Comparison of ENCODE assay signal across 8 mouse cellular contexts in the genomic region with DNA sequence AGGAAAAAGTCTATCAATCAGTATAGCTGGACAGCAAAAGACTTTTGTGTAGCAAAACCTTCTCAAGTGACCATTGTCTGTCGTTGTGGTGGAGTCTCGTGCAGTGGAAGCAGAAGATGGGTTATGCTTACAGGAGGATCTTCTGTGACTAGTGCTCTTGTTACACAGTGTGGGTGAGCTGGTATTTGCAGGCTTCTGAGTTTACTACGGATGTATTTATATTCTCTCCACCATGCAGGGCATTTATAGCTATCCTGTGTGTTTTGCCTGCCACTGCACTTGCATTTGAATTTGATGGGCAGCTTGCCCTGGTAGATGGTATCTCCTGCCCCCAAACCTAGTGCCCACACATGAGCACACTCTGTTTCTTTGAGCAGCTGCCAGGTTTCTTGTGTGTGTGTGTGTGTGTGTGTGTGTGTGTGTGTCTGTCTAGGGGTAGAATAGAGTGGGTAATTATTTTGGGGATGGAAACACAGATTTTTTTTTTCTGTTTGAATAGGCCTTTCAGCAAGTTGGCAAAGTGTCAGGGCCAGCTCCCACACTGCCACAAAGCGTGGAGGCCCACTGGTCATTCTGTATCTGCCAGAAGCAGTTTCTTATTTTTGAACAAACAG.
DNase-seq lines count a peak whose midpoint lies in the region; ATAC-seq and TF ChIP-seq lines count a peak whose summit lies in the region.

No protein-coding gene starts in this region.

- no peak for TF ChIP-seq CTCF in kidney, adult 2 months (conservative IDR thresholded peaks at IDR 0.05; ENCODE audit: insufficient read depth, insufficient read length, low read depth, low read length)

- H3K4me3 ChIP-seq in kidney, adult 2 months (ENCODE audit: insufficient read depth, low read depth, low read length): no peak overlapping the region
- H3K4me3 ChIP-seq in forebrain, embryonic 16.5 days (replicated peaks; ENCODE audit: low read length): no peak overlapping the region

- no peak for TF ChIP-seq POLR2A in kidney, adult 2 months (IDR thresholded peaks at IDR 0.05; ENCODE audit: low read depth, low read length)

- WGBS in kidney, adult 2 months: 48% methylated on average over 4 of the region's 4 CpGs
- WGBS in forebrain, embryonic 16.5 days: 14% methylated on average over 4 of the region's 4 CpGs

- no peaks in the 10 kb centered on the region for H3K27me3 ChIP-seq in kidney, adult 2 months (replicated peaks; ENCODE audit: control insufficient read depth, insufficient read depth, low read length)
- H3K27me3 ChIP-seq in forebrain, embryonic 16.5 days (replicated peaks; ENCODE audit: control insufficient read depth, insufficient read depth, low read length): no peaks in the 10 kb centered on the region

- no peak overlapping the region for H3K27ac ChIP-seq in kidney, adult 2 months (ENCODE audit: insufficient read depth, low read depth, low read length)
- H3K27ac ChIP-seq in forebrain, embryonic 16.5 days (ENCODE audit: low read length): peak overlapping the region; percentile 71

- DNase-seq in kidney, adult 2 months: peak; percentile 20
- no peak for DNase-seq in kidney, adult 8-10 months
- peak; percentile 20 to 38 for DNase-seq in layer of hippocampus, postnatal 36 days
- DNase-seq in right cerebral cortex, postnatal 36 days (ENCODE audit: low spot score in 2 of 2): peak; percentile 37 to 48
- DNase-seq in heart, adult 9 months (ENCODE audit: low spot score in 2 of 2): no peak
- no peak for DNase-seq in urinary bladder, postnatal 4 days (ENCODE audit: low spot score in 2 of 2)

- H3K4me2 ChIP-seq in forebrain, embryonic 16.5 days (ENCODE audit: low read length): no peak overlapping the region

- no peaks in the 10 kb centered on the region for H3K9me3 ChIP-seq in forebrain, embryonic 16.5 days (ENCODE audit: control insufficient read depth, low read length)

- no peaks in the 10 kb centered on the region; the same call in 1 of the 2 replicates for H3K4me1 ChIP-seq in kidney, adult 2 months (ENCODE audit: control insufficient read depth, insufficient read depth, low read length)
- peaks cover 16% of the 10 kb centered on the region for H3K4me1 ChIP-seq in forebrain, embryonic 16.5 days (replicated peaks; ENCODE audit: control insufficient read depth, insufficient read depth, low read length)

- H3K36me3 ChIP-seq in kidney, adult 2 months (ENCODE audit: control insufficient read depth, insufficient read depth, low read length): no peaks in the 10 kb centered on the region
- no peaks in the 10 kb centered on the region for H3K36me3 ChIP-seq in forebrain, embryonic 16.5 days (ENCODE audit: control insufficient read depth, insufficient read depth)

- ATAC-seq in forebrain, embryonic 16.5 days: peak; percentile 81
- ATAC-seq in erythroblast, adult 5-6 weeks (replicated peaks; ENCODE audit: low FRiP score, poor library complexity, severe bottlenecking): no peak

- H3K9ac ChIP-seq in forebrain, embryonic 16.5 days (replicated peaks; ENCODE audit: low read depth, low read length): no peak overlapping the region

Comparison
In these comparisons a context has a peak if more than half of its experiments do, and no peak if none do; other contexts are left out.
1. DNase-seq: peak in kidney, adult 2 months (single experiment), layer of hippocampus, postnatal 36 days (2 of 2) and right cerebral cortex, postnatal 36 days (2 of 2); none in kidney, adult 8-10 months (0 of 2), heart, adult 9 months (0 of 2) and urinary bladder, postnatal 4 days (0 of 2).